Mouse (Mus musculus) brain, embryonic 14.5 days (tissue): Measurements from ENCODE around the gene Dmac2.

Experiments used
- CTCF ChIP-seq: fragments of 200-500 bp; IDR thresholded peaks from 2 replicates; pipeline ENCODE4 v1.5.1; 2012; ENCODE audit warnings: inconsistent platforms, mild to moderate bottlenecking, moderate library complexity, borderline replicate concordance; ENCODE audit not compliant: insufficient read depth, insufficient read length; ENCODE audit errors: extremely low read depth
- POLR2A ChIP-seq: fragments of 200-500 bp; IDR thresholded peaks from 2 replicates; pipeline ENCODE4 v1.6.1; 2012; ENCODE audit warnings: mild to moderate bottlenecking, inconsistent platforms, borderline replicate concordance; ENCODE audit not compliant: poor library complexity, insufficient read depth, insufficient read length, severe bottlenecking; ENCODE audit errors: extremely low read depth

- no peak for TF ChIP-seq POLR2A
- no peak for TF ChIP-seq CTCF
Observed at GRCm38 (mm10) chr7:25671686-25672085, 52.5 kb downstream of the Dmac2 start.
